24 mouse cellular contexts compared by ENCODE assay signal in the genomic region with DNA sequence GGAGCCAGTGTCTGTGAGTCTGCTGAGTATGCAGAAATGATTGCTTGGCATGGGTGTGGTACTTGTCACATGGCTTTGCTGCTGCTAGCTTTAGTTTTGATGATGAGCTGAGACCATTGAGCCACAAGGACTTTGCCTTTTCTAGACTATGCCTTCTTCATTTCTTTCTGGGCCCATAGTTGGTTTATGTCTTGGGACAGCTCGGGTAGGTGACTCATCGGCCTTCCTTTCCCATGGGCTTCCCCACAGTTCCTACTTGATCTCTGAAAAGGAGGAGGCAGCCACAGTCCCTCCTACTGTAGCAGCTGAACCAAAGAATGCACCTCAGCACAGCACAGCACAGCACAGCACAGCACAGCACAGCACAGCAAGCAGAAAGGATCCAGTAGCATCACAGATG.
DNase-seq lines count a peak whose midpoint lies in the region; ATAC-seq and TF ChIP-seq lines count a peak whose summit lies in the region.
"Had no signal": no experiment of that assay in that cellular context is flagged by ENCODE, and none has a peak within 500 bp of the region (broad histone marks: within the 10 kb centered on the region; RNA-seq: fewer than 3 reads in every experiment).

No protein-coding gene starts in this region.

- no peak for ATAC-seq in hindbrain, embryonic 16.5 days
- ATAC-seq: activated CD4-positive, CD25-positive, alpha-beta regulatory T cell, adult 4 months; midbrain, embryonic 15.5 days had no signal

- H3K9ac ChIP-seq in hindbrain, embryonic 16.5 days (ENCODE audit: low read depth, low read length): no peak overlapping the region
- H3K9ac ChIP-seq in ES-E14 (ENCODE audit: insufficient read depth, low read depth, low read length, poor library complexity, severe bottlenecking): no peak overlapping the region
- H3K9ac ChIP-seq: forebrain, embryonic 12.5 days; heart, embryonic 12.5 days; limb, embryonic 13.5 days; liver, embryonic 13.5 days; midbrain, embryonic 15.5 days had no signal

- no peak overlapping the region for H3ac ChIP-seq in myocyte (ENCODE audit: control insufficient read depth, insufficient read length)

- no peaks in the 10 kb centered on the region for H3K9me3 ChIP-seq in hindbrain, embryonic 10.5 days
- no peaks in the 10 kb centered on the region for H3K9me3 ChIP-seq in hindbrain, embryonic 16.5 days (ENCODE audit: control insufficient read depth, low read length)
- no peaks in the 10 kb centered on the region for H3K9me3 ChIP-seq in ES-E14 (ENCODE audit: control insufficient read depth, insufficient read depth, low read depth, low read length)
- no peaks in the 10 kb centered on the region for H3K9me3 ChIP-seq in forebrain, embryonic 10.5 days
- H3K9me3 ChIP-seq: forebrain, embryonic 12.5 days; heart, embryonic 12.5 days; limb, embryonic 13.5 days; liver, embryonic 13.5 days; midbrain, embryonic 15.5 days had no signal

- WGBS in hindbrain, embryonic 10.5 days: 82% methylated on average over 2 of the region's 2 CpGs
- 90% methylated on average over 2 of the region's 2 CpGs for WGBS in hindbrain, embryonic 16.5 days
- WGBS in forebrain, embryonic 10.5 days: 93% methylated on average over 2 of the region's 2 CpGs

- in situ Hi-C loops in ES-E14 (cut with MboI; ENCODE audit: low sequenced_read_pairs in 2 of 2, unreplicated experiment in 2 of 2): no loop called here

- no peak for TF ChIP-seq POLR2A in myocyte (IDR thresholded peaks at IDR 0.05; ENCODE audit: insufficient read length, low read depth)

- H3K36me3 ChIP-seq in hindbrain, embryonic 10.5 days: no peaks in the 10 kb centered on the region
- no peaks in the 10 kb centered on the region for H3K36me3 ChIP-seq in hindbrain, embryonic 16.5 days (ENCODE audit: control insufficient read depth, insufficient read depth, low read length)
- H3K36me3 ChIP-seq in ES-E14 (ENCODE audit: control insufficient read depth, insufficient read depth, low read length, poor library complexity, severe bottlenecking): no peaks in the 10 kb centered on the region; the same call in 1 of the 2 replicates
- no peaks in the 10 kb centered on the region for H3K36me3 ChIP-seq in myocyte (ENCODE audit: control insufficient read depth, insufficient read depth)
- H3K36me3 ChIP-seq in forebrain, embryonic 10.5 days (replicated peaks): no peaks in the 10 kb centered on the region
- H3K36me3 ChIP-seq: forebrain, embryonic 12.5 days; heart, embryonic 12.5 days; limb, embryonic 13.5 days; liver, embryonic 13.5 days; midbrain, embryonic 15.5 days had no signal

- H3K4me1 ChIP-seq in hindbrain, embryonic 10.5 days (replicated peaks): peaks cover 40% of the 10 kb centered on the region
- no peaks in the 10 kb centered on the region for H3K4me1 ChIP-seq in hindbrain, embryonic 16.5 days (ENCODE audit: control insufficient read depth, insufficient read depth, low read depth, low read length)
- H3K4me1 ChIP-seq in ES-E14 (ENCODE audit: control insufficient read depth in 2 of 2, insufficient read depth in 2 of 2, low read length in 2 of 2, poor library complexity in 1 of 2): no peaks in the 10 kb centered on the region
- H3K4me1 ChIP-seq in forebrain, embryonic 10.5 days: peaks cover 34% of the 10 kb centered on the region

- H3K27me3 ChIP-seq in hindbrain, embryonic 10.5 days (ENCODE audit: insufficient read depth, poor library complexity, severe bottlenecking): no peaks in the 10 kb centered on the region
- no peaks in the 10 kb centered on the region for H3K27me3 ChIP-seq in hindbrain, embryonic 16.5 days (replicated peaks; ENCODE audit: control insufficient read depth, insufficient read depth, low read length)
- no peaks in the 10 kb centered on the region for H3K27me3 ChIP-seq in myocyte (ENCODE audit: control insufficient read depth, insufficient read depth, insufficient read length)
- H3K27me3 ChIP-seq in forebrain, embryonic 10.5 days (ENCODE audit: poor library complexity, severe bottlenecking): no peaks in the 10 kb centered on the region
- H3K27me3 ChIP-seq: forebrain, embryonic 12.5 days; heart, embryonic 12.5 days; limb, embryonic 13.5 days; liver, embryonic 13.5 days; midbrain, embryonic 15.5 days had no signal

- H3K27ac ChIP-seq in hindbrain, embryonic 10.5 days: 0 out of 2 replicates have a peak overlapping the region, but pooled peaks have one; percentile 16
- H3K27ac ChIP-seq in hindbrain, embryonic 16.5 days (ENCODE audit: low read depth, low read length): no peak overlapping the region
- H3K27ac ChIP-seq in ES-E14 (ENCODE audit: insufficient read depth, low read depth, low read length, poor library complexity, severe bottlenecking): no peak overlapping the region
- H3K27ac ChIP-seq in forebrain, embryonic 10.5 days: no peak overlapping the region
- H3K27ac ChIP-seq: forebrain, embryonic 12.5 days; gastrocnemius, adult 2 months; layer of hippocampus, adult 2 months; limb, embryonic 13.5 days; liver, embryonic 13.5 days; midbrain, embryonic 15.5 days had no signal

- H3K4me3 ChIP-seq in hindbrain, embryonic 10.5 days: no peak overlapping the region
- no peak overlapping the region for H3K4me3 ChIP-seq in hindbrain, embryonic 16.5 days (ENCODE audit: low read length)
- H3K4me3 ChIP-seq in ES-E14 (ENCODE audit: insufficient read depth in 1 of 2, low read depth in 1 of 2, low read length in 2 of 2, poor library complexity in 1 of 2, severe bottlenecking in 1 of 2): no peak overlapping the region
- H3K4me3 ChIP-seq in myocyte: no peak overlapping the region
- no peak overlapping the region for H3K4me3 ChIP-seq in forebrain, embryonic 10.5 days
- H3K4me3 ChIP-seq: forebrain, embryonic 12.5 days; gastrocnemius, adult 2 months; heart, embryonic 12.5 days; layer of hippocampus, adult 2 months; limb, embryonic 13.5 days; liver, embryonic 13.5 days; midbrain, embryonic 15.5 days had no signal

- no peak for DNase-seq in hindbrain, embryonic 10.5 days (ENCODE audit: low spot score)
- no peak for DNase-seq in ES-E14 (ENCODE audit: low read depth, low spot score)
- DNase-seq in fibroblast of lung, adult 2 months (ENCODE audit: low read depth): peak; percentile 38
- no peak for DNase-seq in forebrain, embryonic 10.5 days (ENCODE audit: extremely low spot score, low spot score)
- DNase-seq in left cerebral cortex, adult 11 months (ENCODE audit: low spot score): no peak
- no peak for DNase-seq in kidney, postnatal 36 days
- DNase-seq: adrenal gland, postnatal 25 days; cerebellum, adult 9-11 months; gastrocnemius, adult 2 months; heart, postnatal 10 days; kidney, adult 8-10 months; kidney, postnatal 10 days; liver, embryonic 13.5 days; lung, adult 2 months; lung, postnatal 36 days; right cerebral cortex, adult 18-20 months had no signal

- H3K79me2 ChIP-seq in myocyte (ENCODE audit: control insufficient read depth, insufficient read depth): no peaks in the 10 kb centered on the region

- H3K4me2 ChIP-seq in hindbrain, embryonic 16.5 days (ENCODE audit: low read length): no peak overlapping the region
- peak overlapping the region; percentile 66 for H3K4me2 ChIP-seq in myocyte (ENCODE audit: low read depth)
- H3K4me2 ChIP-seq: forebrain, embryonic 12.5 days; heart, embryonic 12.5 days; limb, embryonic 13.5 days; liver, embryonic 13.5 days; midbrain, embryonic 15.5 days had no signal

TF ChIP-seq in ES-E14, 5 proteins besides CTCF, POLR2A, EP300 and RAD21:
- TF ChIP-seq HCFC1 (IDR thresholded peaks at IDR 0.05; ENCODE audit: borderline replicate concordance, insufficient read depth, low read length) (no peak), MAFK (IDR thresholded peaks at IDR 0.05; ENCODE audit: insufficient read depth, low read depth, low read length) (0 out of 2 replicates have a peak, but pooled peaks have one; percentile 21), ZNF384 (IDR thresholded peaks at IDR 0.05; ENCODE audit: low read depth, low read length) (no peak), ZC3H11A (IDR thresholded peaks at IDR 0.05; ENCODE audit: borderline replicate concordance, low read depth, low read length) (no peak), CHD2 (IDR thresholded peaks at IDR 0.05; ENCODE audit: low read depth, low read length) (no peak)
TF ChIP-seq in ES-E14: peak in this region for 1.

TF ChIP-seq in myocyte, 11 proteins besides CTCF, POLR2A, EP300 and RAD21:
- TF ChIP-seq MAX (IDR thresholded peaks at IDR 0.05; ENCODE audit: low read depth) (no peak), TCF3 (IDR thresholded peaks at IDR 0.05; ENCODE audit: insufficient read length, low read depth) (no peak), MYOG (IDR thresholded peaks at IDR 0.05; ENCODE audit: control insufficient read depth in 1 of 3, insufficient read depth in 1 of 3, insufficient read length in 2 of 3, low read depth in 2 of 3) (peak; percentile 7 to 68 (median 18)), REST (IDR thresholded peaks at IDR 0.05; ENCODE audit: insufficient read depth, insufficient read length) (no peak), MYOD1 (IDR thresholded peaks at IDR 0.05; ENCODE audit: control insufficient read depth in 1 of 3, insufficient read length in 2 of 3, low read depth in 2 of 3) (peak in 2 of 3 experiments; percentile 54 to 74), USF1 (IDR thresholded peaks at IDR 0.05; ENCODE audit: low read depth) (peak; percentile 52)
